Mouse (Mus musculus) E14TG2a.4 (cell line): ENCODE data around the gene Pik3r1.

Experiments
- CTCF ChIP-seq: conservative IDR thresholded peaks from 2 replicates; pipeline ENCODE4 v1.5.1; 2014; ENCODE audit warnings: low read length
- NANOG ChIP-seq: IDR thresholded peaks from 2 replicates; pipeline ENCODE4 v1.6.1; 2014; ENCODE audit warnings: borderline replicate concordance, low read length, mixed read lengths
- POU5F1 ChIP-seq: IDR thresholded peaks from 2 replicates; pipeline ENCODE4 v1.6.1; 2014; ENCODE audit warnings: low read length, borderline replicate concordance

GRCm38 (mm10) chr13:101746012-101746595 lies 21.9 kb downstream of the Pik3r1 start:
- no peak for TF ChIP-seq CTCF
- TF ChIP-seq NANOG: no peak
- no peak for TF ChIP-seq POU5F1
